Mouse (Mus musculus) kidney, postnatal 14 days (tissue): ENCODE measurements around the gene Dusp10.

Experiments
- DNase-seq: peaks from one replicate; pipeline ENCODE4 v3.0.0; 2022; ENCODE audit warnings: mixed read lengths

Gene Dusp10

DNA sequence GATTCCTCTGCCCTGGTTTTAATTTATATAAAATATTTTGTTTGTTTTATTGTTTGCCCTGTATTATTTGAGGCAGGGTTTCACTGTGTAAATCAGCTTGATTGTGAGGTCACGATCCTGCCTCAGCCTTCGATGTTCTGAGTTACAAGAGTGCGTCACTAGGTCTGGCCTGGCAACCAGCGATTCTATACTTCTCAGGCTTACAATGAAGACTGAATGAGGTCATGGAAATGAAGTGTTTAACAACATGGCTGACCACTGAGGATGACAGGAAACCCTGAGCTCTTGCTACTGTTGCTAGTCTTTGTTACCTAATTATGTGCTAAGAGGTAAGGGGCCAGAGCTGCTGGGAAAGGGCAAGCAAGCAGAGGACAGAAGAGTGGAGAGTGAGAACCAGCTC, at the start of gene Dusp10:
Dusp10 (plus strand) TSS at position 197 of the 400 bp plus-strand sequence.
- no peak for DNase-seq

DNA sequence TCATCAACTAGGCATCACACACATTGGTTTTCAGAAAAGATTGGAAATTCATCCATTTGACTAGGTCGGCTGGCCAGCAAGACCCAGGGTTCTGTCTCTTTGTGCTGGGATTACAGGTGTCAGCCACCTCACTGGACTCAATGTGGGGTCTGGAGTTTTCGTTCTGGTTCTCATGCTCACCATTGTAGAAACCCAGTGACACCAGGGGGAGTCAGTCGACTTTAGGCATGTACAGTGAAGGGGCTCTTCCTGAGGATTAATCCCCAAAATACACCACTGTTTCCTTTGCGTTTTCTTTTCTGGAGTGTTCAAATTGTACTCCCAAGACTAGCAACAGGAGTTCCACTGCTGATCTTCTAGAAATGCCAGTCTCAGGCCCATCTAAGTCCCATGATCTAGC, 47.8 kb upstream of the Dusp10 start:
- no peak for DNase-seq

DNA sequence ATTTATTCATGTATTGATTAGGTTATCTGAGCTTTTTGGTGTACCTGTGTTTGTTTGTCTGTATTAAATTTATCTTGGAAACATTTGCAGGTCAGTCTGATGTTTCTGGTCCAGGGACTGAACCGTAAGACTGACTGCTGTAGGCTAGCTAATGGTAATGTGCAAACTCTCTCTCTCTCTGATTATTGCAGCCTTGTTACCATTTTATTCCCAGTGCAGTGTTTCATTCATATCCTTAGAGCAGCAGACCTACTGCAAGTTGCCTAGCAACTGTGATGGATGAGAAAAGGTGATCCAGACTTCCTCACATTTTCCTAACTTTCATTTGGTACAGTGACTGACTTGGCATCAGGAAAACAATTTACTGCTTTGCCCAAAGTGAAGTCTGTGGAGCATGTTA, 43.8 kb upstream of the Dusp10 start:
- no peak for DNase-seq

DNA sequence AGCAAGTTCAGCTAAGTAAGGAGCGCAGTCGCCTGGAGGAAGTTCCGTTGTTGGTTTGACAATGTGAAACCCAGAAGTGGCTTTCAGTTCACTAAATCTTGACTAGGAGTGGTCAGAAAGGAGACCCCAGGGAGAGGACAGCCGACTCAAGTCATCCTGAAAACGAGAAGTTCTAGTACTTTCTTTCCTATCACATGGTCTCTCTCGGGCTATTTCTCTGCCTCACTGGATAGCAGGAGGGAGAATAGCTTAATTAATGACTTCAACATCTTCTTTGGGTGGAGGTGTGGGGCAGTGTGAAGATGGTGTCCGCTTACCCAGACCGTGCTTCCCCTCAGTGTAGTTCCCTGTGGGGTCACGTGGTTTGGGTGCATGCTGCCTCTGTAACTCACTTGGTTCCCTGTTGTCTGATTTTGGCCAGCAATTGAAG, 33.3 kb upstream of the Dusp10 start:
- DNase-seq = no peak

DNA sequence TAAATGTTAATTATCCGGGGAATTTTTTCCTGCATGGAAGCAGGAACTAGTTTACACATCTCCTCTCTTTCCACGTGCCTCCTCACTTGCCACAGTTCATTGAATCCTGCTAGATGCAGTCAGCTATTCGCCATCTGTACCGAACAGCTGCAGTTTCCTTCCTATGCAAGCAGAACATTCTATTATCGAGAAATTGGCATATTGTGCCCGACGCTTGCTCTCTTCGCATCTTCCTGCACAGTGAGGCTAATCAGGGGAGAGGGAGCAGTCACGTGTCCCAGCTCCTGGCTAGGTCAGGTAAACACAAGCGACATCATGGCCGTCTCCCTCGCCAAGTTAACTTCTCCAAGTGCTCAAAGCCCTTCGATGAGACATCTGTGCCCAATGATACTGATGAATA, 31.0 kb upstream of the Dusp10 start:
- no peak for DNase-seq

DNA sequence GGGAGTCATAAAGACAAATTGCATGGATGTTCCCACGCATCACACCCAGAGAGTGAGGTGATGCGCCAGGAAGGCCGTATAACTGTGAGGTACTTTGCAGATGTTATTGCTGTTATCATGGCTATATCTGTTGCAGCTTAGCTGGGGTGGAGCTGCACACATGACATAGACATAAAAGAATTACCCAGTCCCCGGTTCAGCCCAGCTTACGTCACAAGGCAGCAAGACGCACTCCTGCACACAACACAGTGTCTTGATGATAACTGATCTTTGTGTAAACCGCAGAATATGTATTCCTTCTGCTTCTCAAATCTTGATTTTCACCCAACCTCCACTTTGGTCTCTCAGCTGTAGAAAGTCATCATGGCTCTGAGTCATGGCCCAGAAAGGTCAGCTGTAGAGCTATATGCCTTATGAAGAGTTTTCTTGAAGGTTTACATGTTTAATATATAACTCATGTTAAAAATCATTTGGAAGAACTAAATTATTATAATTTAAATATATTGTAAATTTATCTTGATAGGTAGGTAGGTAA, 25.3 kb upstream of the Dusp10 start:
- DNase-seq = no peak

DNA sequence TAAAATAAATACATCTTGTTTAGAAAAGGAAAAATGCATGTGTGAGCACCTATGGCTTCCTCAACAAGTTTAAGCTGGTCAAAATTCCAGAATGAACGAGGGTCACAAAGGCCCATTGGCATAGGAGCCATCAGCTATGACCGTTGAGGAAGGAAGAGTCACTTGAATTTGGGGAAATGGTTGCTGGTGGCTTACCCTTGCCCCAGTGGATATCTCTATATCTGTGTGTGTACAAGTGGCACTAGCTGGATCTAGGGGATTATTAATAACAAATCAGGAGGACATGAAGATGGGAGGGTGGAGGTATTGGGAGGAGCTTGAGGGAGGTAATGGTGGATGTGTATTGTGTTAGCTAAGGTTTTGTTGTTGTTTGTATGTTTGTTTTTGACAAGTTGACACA, 21.2 kb upstream of the Dusp10 start:
- DNase-seq = no peak

DNA sequence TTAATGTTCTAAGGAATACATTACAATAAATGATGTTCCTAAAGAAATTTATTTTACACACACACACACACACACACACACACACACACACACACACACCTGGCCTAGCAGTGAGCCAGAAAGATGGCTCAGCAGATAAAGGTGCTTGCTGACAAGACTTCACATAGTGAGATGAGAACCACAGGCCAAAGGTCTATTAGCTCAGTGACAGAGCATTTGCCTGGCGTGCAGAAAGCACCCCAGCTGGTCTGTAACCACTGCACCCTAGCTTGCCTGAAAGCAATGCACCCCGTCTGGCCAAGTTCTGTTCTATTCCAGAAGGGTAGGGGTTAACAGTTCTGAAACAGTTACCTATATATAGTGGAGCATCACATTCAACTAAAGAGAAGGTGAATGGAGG, 15.9 kb upstream of the Dusp10 start:
- no peak for DNase-seq

DNA sequence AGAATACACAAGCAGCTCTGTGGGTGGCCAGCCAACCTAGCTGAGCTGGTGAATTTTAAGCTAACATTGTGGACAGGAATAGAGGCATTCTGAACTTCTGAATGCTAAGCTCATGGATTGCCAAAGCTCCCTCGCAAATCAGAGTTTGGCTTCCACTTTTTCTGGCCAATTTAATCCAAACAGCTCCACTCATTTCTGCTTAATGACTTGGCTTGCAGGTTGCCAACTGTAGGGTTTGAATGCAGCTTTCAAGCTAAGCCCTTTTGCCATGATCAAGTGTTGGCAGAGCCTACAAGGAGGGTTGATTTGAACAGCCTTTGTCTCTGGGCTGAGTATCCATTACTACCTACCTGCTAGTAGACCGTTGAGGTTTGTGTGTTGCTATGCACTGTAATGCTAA, 10.6 kb upstream of the Dusp10 start:
- no peak for DNase-seq

DNA sequence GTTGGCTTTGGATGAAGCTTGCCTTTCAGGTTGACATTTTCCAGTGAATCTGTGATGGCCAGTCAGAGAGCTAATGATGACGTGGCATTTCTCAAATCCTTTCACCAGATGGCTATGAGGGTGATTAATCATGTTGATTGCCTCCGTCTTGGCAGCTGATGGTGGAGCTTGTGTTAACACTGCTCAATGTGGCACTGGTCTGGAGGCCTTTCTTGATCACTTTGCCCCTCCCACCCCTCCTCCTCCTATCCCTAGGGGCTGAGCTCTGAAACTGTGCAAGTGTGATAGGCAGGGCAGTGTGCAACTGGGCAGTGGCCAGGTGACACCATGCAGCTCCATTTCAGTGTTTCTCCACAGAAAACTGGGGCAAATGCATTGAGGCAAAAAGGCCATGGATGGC, 8.8 kb upstream of the Dusp10 start:
- DNase-seq = peak; percentile 3

DNA sequence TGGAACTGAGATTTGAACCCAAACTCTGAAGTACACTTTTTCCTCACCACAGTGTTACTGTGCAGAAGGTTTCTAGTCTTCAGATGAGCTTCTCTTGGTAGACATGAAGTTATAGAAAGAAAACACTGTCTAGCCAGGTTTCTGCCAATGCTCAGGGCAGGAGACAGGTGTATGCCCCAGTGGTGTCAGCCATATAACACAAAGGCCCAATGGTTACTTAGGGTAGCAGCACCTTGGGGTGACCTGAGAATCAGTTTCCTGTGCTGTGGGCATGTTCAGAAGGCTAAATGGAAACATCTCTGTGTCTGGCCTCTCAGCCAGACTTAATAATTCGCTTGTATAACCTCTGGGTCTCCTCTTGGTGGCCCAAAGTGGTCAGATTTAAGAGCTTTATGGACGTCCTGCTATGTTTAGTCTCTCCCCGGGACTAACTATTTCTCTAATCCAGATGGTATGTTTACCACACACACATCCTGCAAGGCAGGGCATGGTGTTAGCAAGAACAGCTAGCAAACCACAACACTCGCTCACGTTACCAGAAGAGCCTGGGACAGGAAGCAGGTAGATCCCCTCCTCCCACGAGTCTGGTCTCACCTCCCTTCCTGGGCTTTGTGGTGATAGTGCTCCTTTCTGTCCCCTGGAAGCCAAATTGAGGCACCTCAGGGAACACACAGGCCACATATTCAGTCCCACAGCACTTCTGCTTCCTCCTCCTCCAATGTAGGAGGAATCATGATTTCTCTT, 7.6 kb upstream of the Dusp10 start:
- no peak for DNase-seq

DNA sequence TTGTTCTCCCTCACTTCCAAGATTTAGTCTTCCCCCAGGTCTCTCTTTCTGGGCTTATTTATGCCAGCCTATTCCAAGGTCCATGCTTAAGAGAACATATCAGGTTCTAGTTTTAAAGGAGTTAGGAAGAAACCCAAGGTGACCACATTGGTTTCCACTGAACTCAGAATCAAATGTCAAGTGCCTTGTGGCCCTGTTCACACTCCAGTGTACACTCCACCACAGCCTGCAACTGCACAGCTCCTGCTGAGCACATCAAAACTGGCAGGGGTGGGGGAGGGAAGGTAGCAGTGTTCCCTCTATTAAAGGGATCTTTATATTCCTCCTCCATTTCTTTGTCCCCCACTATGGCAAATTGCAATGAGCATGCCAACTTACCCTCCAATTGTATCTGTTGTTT, 7.0 kb upstream of the Dusp10 start:
- DNase-seq = no peak

DNA sequence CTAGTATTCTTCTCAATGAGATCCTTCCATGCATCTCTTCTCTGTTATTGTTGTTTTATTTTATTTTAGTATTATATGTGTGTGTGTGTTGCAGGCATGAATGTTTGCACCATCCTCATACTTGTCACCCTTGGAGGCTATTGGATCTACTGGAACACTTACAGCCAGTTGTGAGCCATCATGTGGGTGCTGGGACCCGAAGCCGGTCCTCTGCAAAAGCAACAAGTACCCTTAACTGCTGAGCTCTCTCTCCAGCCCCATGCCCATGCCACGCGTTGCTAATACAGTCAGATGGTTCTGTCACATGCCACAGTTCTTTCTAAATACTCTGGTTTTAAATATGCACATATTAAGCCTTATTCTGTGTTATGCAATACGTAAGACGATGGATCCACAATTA, 1.8 kb upstream of the Dusp10 start:
- DNase-seq = no peak

DNA sequence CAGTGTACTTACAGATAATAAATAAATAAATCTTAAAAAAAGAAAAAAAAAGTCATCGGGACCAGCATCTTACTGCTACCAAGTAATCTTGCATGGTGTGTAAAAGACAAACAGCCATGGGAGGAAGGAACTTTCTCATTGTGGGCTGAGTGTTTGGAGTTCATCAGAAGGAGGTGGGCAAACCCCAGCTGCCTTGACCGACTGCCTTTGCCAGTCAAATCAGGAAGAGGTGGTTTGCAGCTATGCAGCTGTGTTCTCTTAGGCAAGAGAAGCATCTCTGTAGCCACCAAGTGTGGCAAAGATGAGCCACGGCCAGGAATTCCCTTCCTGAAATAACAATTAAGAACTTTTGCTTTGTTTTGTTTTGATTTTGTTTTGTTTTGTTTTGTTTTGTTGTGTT, 989 bp downstream of the Dusp10 start:
- no peak for DNase-seq

DNA sequence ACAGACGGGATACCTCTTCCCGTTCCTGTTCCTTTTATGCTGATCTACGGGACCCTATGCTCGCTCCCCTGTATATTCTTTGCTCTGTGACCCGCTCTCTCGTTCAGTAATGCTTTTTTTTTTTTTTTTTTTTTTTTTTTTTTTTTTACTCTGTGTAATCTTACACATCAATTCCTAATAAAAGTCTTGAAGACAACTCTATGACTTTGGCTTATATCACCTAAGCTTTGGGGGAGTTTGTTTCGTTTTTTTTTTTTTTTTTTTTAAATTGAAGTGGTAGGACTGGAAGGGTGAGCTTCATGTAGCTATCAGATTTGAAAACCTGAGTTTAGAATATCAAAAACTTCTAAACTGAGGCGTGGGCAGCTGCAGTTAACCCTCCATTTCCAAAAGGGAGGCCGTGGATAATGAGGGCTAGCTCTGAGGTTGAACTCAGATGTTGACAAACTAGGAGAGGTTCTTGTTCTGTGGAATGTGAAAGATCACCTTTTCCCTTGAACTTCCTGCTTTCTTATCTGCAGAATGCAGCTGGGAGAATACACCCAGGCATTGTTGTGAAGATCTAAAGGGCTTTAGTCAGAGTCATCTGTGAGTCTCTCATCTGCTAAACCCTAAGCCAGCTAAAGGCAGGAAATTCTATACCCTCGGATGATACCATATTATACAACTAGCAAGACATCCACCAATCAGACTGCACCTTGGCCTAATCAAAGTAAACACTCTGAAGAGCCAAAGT, 3.1 kb downstream of the Dusp10 start:
- no peak for DNase-seq

DNA sequence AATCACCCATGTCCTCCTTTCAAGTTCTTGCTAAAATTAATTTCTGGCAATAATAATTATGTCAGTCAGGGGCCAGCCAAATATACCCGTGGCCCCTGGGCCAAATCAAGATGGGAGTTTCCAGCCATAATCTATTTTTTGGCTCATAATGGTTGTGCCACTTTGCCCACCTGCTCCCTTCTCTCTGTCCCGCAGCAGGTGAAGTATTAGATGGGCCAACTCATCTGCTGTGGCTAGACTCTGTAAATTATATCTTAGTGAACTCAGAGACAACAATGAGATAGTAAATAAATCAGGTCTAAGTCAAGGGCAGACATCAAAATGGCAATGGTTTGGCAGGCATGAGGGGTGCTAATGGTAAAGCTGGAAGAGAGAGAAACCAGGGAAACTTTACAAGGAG, 4.5 kb downstream of the Dusp10 start:
- no peak for DNase-seq

DNA sequence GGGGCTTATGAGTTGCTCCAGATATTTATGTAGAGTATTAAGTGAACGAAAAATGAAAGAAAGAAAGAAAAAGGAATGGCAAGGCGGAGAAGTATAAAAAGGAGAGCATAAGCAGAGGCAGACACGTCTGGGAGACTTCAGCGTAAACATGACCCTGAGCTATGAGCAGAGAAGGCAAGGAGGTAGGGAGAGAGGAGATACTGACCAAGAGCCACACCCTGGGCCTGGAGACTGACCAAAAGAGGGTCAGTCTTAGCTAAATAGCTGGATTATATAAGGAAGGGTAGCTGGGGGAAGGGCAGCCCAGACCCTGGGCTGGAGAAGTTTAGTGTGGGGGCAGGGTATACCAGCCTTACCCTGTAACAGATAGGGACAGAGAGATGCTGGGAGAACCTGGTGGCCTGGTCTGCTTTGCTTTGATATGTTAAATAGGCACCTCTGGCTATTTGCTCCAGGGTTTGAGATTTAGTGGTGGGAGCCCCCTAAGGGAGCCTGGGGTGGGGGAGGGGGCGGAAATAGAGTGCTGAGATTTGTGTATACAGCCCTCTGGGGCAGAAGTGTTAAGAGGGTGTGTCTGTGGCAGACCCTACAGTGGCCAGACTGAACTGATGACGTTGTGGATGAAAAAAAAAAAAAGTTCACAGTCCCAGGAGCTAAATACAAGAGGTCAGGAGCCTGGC, 6.1 kb downstream of the Dusp10 start:
- DNase-seq = no peak

DNA sequence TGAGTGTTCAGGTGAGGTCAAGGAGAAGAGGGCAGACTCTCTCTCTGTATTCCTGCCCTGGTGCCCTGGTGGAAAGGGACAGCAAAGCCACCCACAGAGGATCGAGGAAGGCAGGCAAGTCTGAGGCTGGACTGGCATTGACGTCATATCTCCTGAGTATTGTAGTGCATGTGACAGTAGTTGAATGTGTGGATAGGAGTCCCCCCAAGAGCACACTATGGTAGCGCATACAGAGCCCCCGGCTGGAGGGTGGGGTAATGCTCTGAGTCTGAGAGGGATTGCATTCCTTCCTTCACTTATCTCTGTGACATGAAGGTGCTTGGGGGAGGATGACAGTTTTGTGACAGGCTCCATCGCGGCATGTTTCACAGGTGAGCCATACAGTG, 6.6 kb downstream of the Dusp10 start:
- no peak for DNase-seq

DNA sequence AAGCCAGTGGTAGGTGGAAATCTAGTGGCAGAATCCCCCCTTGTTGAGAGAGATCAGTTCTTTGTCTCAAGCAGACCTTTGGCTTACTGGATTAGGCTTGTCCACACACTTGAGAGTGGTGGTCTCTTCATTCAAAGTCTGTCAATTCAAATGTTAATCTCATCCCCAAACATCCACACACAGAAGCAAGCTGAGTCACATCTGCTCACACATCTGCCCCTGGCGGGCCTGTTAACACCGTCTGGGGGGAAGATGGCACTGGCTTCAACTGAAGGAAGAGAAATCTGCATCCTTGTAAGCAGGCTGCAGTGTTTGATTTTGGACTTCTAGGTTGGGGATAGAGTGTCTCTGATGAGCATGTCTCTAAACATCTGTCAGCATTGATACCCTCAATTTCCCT, 10.9 kb downstream of the Dusp10 start:
- no peak for DNase-seq

DNA sequence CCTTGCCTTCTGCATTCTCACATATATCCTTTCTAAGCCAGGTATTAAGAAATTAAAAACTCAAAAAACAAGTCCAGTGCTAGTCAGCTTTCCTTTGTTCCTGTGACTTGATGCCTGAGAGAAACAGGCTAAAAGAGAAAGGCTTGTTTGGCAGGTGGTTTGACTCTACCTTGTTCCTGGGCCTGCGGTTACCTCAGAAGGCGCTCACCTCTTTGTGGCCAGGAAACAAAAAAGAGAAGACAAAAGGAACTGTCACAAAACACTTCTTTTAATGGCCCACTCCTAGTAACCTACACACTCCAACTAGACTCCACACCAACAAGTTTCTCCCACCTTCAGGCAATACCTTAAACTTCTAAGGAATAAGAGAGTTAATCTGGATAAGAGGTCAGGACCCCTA, 11.5 kb downstream of the Dusp10 start:
- no peak for DNase-seq

DNA sequence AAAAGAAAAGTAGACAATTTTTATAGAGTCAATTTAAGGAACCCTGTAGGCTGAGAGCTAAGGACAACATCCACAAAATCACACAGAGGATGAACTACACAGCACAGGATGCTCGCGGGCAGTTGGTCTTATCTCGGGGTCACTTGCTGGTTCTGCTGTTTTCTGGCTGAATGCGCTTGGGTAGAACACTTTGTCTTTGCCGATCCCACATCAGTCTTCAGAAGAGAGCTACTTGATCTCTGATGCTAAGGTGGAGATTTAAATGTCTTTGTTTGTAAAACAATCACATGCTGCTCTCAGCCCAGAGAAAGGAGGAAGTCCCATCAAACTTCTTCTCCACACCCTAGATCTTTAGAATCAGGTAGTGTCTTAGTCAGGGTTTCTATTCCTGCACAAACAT, 12.0 kb downstream of the Dusp10 start:
- no peak for DNase-seq

DNA sequence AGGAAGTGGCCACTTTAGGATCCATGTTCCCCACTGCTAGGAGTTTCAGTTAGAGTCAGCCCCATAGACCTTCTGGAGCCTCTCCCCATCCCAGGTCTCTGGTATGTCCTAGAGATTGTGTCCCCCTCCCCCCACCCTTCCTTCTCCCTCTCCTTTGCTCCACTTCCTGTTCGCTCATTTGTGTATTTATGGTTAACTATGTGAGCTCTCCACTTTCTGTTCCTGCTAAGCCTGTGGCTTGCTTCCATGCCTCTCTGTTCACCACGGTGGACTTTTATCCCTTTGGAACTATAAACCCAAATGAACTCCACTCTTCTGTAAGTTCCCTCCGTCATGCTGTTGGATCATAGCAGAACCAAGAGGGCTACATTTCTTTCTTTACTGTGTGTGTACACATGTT, 13.9 kb downstream of the Dusp10 start:
- DNase-seq = no peak

DNA sequence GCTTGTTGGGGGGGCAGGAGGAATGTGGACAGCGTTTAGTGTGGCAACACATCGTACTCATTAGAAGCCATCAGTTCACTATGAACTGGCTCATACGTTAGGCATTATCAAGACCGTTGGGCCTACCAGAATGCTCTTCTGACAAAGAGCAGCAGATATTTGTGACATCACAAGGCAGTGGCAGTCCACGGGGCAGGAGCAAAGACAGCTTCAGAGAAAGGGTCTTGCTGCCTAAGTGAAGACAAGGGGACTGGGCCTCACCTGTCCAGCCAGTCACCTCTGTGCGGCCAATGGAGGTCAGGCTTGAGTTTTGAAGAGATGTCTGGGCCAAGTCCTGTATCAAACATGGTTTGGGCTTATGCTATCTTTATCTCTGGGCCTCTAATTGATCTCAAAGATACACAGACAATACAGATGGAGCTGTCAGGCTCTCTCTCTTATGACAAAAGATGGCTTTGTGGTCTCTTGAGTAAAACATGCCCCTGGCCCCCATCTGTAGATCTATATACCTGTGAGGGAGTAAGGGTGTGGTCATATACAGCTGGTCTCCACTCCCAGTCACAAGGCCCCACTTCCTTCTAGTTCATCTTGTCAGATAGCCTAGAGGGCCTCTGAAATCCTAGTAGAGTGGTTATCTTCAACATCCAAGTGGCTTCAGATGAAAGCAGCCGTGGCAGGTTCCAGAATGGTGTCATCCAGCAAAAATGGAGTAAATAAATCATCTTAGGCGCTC, 17.1 kb downstream of the Dusp10 start:
- no peak for DNase-seq
